25 mouse cellular contexts compared by ENCODE assay signal in the genomic region with DNA sequence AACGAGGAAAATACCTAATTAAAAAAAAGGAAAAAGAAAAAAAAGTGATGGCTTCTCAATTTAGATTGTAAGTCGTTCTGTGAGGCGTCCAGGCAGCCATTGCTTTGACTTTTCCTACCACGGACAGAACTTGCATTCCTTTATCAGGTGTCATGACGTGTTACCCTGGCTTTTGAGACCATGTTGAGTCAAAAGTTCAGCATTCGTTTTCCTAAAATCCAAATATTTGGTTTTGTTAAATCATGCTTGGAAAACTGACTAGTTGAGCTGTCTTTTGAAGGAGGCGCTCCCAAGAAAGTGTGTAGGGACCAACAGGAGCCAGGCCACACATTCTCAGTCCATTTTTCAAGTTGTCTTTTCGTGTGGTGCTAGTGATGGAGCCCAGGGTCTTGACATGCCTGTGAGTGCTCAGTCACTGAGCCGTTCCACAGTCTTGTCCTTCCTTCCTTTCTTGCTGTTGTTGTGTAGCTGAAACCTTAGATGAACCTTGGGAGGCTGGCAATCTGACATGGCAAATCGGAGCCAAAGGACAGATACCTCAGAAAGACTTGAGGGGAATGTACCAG.
DNase-seq lines count a peak whose midpoint lies in the region; ATAC-seq lines count a peak whose summit lies in the region.
"Had no signal": no experiment of that assay in that cellular context is flagged by ENCODE, and none has a peak within 500 bp of the region (broad histone marks: within the 10 kb centered on the region; RNA-seq: fewer than 3 reads in every experiment).

No protein-coding gene starts in this region.

- no peaks in the 10 kb centered on the region for H3K36me3 ChIP-seq in lung, embryonic 16.5 days (ENCODE audit: control insufficient read depth, insufficient read depth, low read length)
- H3K36me3 ChIP-seq: G1E; heart, embryonic 12.5 days; heart, embryonic 15.5 days; hindbrain, embryonic 10.5 days; hindbrain, embryonic 13.5 days; intestine, embryonic 15.5 days had no signal

- H3K27ac ChIP-seq in lung, embryonic 16.5 days (ENCODE audit: low read length) = no peak overlapping the region
- H3K27ac ChIP-seq: heart, embryonic 15.5 days; hindbrain, embryonic 10.5 days; hindbrain, embryonic 13.5 days; intestine, embryonic 15.5 days had no signal

- H3K4me1 ChIP-seq in lung, embryonic 16.5 days (replicated peaks; ENCODE audit: control insufficient read depth, insufficient read depth, low read length) = peaks cover 2% of the 10 kb centered on the region; the same call in 1 of the 2 replicates
- H3K4me1 ChIP-seq: heart, embryonic 15.5 days; hindbrain, embryonic 13.5 days; intestine, embryonic 15.5 days had no signal

- no peaks in the 10 kb centered on the region for H3K9me3 ChIP-seq in lung, embryonic 16.5 days (ENCODE audit: control insufficient read depth, low read length)
- H3K9me3 ChIP-seq: G1E; heart, embryonic 12.5 days; heart, embryonic 15.5 days; hindbrain, embryonic 10.5 days; hindbrain, embryonic 13.5 days; intestine, embryonic 15.5 days had no signal

- H3K4me2 ChIP-seq in lung, embryonic 16.5 days (ENCODE audit: low read depth, low read length) = no peak overlapping the region
- H3K4me2 ChIP-seq: heart, embryonic 12.5 days; heart, embryonic 15.5 days; hindbrain, embryonic 13.5 days; intestine, embryonic 15.5 days had no signal

- H3K27me3 ChIP-seq in lung, embryonic 16.5 days (ENCODE audit: control insufficient read depth, insufficient read depth, low read depth, low read length) = no peaks in the 10 kb centered on the region
- H3K27me3 ChIP-seq: CH12.LX; heart, embryonic 12.5 days; heart, embryonic 15.5 days; hindbrain, embryonic 13.5 days; intestine, embryonic 15.5 days had no signal

- H3K4me3 ChIP-seq in lung, embryonic 16.5 days (ENCODE audit: low read length) = no peak overlapping the region
- H3K4me3 ChIP-seq: heart, embryonic 12.5 days; heart, embryonic 15.5 days; hindbrain, embryonic 10.5 days; hindbrain, embryonic 13.5 days; intestine, embryonic 15.5 days had no signal

- DNase-seq in heart, adult 11 months = peak; percentile 55
- no peak for DNase-seq in heart, adult 9 months (ENCODE audit: low spot score in 2 of 2)
- no peak for DNase-seq in lung, adult 18-20 months
- peak; percentile 38 for DNase-seq in lung, postnatal 25 days (ENCODE audit: low spot score)
- no peak for DNase-seq in cerebellum, adult 9-11 months
- DNase-seq: adrenal gland, adult 2 months; adrenal gland, postnatal 25 days; B cell, adult 2 months; cerebellum, adult 11-12 months; cerebellum, adult 8-10 months; cerebellum, postnatal 14 days; forebrain, postnatal 0 days; gastrocnemius, postnatal 25 days; heart, postnatal 10 days; heart, postnatal 36 days had no signal

- 35% methylated on average over 10 of the region's 10 CpGs for WGBS in lung, embryonic 16.5 days

- H3K9ac ChIP-seq in lung, embryonic 16.5 days (ENCODE audit: low read length) = no peak overlapping the region
- H3K9ac ChIP-seq: forebrain, postnatal 0 days; heart, embryonic 12.5 days; heart, embryonic 15.5 days; hindbrain, embryonic 13.5 days; intestine, embryonic 15.5 days had no signal

- ATAC-seq in lung, embryonic 16.5 days (ENCODE audit: low read depth) = peak; percentile 88
- ATAC-seq: forebrain, embryonic 14.5 days; forebrain, postnatal 0 days; hindbrain, embryonic 16.5 days; intestine, embryonic 15.5 days had no signal

Comparison
In these comparisons a context has a peak if more than half of its experiments do, and no peak if none do; other contexts are left out.
1. DNase-seq: peak in heart, adult 11 months (single experiment) and lung, postnatal 25 days (single experiment); none in heart, adult 9 months (0 of 2), lung, adult 18-20 months (0 of 2) and cerebellum, adult 9-11 months (single experiment).